Mouse (Mus musculus): ENCODE data around the gene S1pr5. TPM values are rescaled to one million over a fixed set of nuclear protein-coding genes. Genes with fewer than 3 reads are reported as not detected.
A peak's percentile ranks its signal among the peaks of the same experiment; 100 is the strongest.
"Not testable (repeated sequence)": the region's sequence is repeated elsewhere in the genome, so short reads cannot be mapped to it uniquely, and the experiment has no call there.

S1pr5 gene
- polyA plus RNA-seq, 1 experiment from 2014 or later: not detected

- peaks cover 99% of the 10 kb centered on the region for H3K36me3 ChIP-seq (ENCODE audit: inconsistent target)
- H3K27ac ChIP-seq: no peak overlapping the region
- no peaks in the 10 kb centered on the region for H3K79me2 ChIP-seq (ENCODE audit: inconsistent target)
- 88% methylated on average over 7 of the region's 7 CpGs for WGBS (ENCODE audit: missing documents)
- H3K4me3 ChIP-seq (ENCODE audit: inconsistent target): no peak overlapping the region
Observed at GRCm38 (mm10) chr9:21275013-21275710, 26.9 kb upstream of the S1pr5 start.

- H3K4me3 ChIP-seq (ENCODE audit: inconsistent target): no peak overlapping the region
- no peaks in the 10 kb centered on the region for H3K79me2 ChIP-seq (ENCODE audit: inconsistent target)
- H3K27ac ChIP-seq: no peak overlapping the region
- whole genome bisulfite sequencing (ENCODE audit: missing documents): 98% methylated on average over 3 of the region's 3 CpGs
- H3K36me3 ChIP-seq (ENCODE audit: inconsistent target): peaks cover 99% of the 10 kb centered on the region
Observed at GRCm38 (mm10) chr9:21274336-21274735, 26.1 kb upstream of the S1pr5 start.

GRCm38 (mm10) chr9:21273520-21274228 lies 25.4 kb upstream of the S1pr5 start:
- Histone ChIP-seq H3K27ac (no peak overlapping the region), H3K4me3 (ENCODE audit: inconsistent target) (no peak overlapping the region), H3K79me2 (ENCODE audit: inconsistent target) (no peaks in the 10 kb centered on the region), H3K36me3 (ENCODE audit: inconsistent target) (peaks cover 97% of the 10 kb centered on the region)
- WGBS (ENCODE audit: missing documents): 95% methylated on average over 7 of the region's 7 CpGs

- Histone ChIP-seq H3K79me2 (ENCODE audit: inconsistent target) (no peaks in the 10 kb centered on the region), H3K4me3 (ENCODE audit: inconsistent target) (no peak overlapping the region), H3K27ac (no peak overlapping the region), H3K36me3 (ENCODE audit: inconsistent target) (peaks cover 97% of the 10 kb centered on the region)
- 88% methylated on average over 8 of the region's 8 CpGs for WGBS (ENCODE audit: missing documents)
Observed at GRCm38 (mm10) chr9:21273094-21273493, 24.9 kb upstream of the S1pr5 start.

GRCm38 (mm10) chr9:21272391-21272790 lies 24.1 kb upstream of the S1pr5 start:
- Histone ChIP-seq H3K79me2 (ENCODE audit: inconsistent target) (no peaks in the 10 kb centered on the region; the same call in 1 of the 2 replicates), H3K36me3 (ENCODE audit: inconsistent target) (peaks cover 94% of the 10 kb centered on the region), H3K4me3 (ENCODE audit: inconsistent target) (no peak overlapping the region), H3K27ac (no peak overlapping the region)
- 90% methylated on average over 7 of the region's 9 CpGs for WGBS (ENCODE audit: missing documents)

GRCm38 (mm10) chr9:21269590-21269989 lies 21.3 kb upstream of the S1pr5 start:
- Histone ChIP-seq H3K36me3 (ENCODE audit: inconsistent target) (peaks cover 66% of the 10 kb centered on the region), H3K79me2 (ENCODE audit: inconsistent target) (peaks cover 20% of the 10 kb centered on the region)
- H3K27ac ChIP-seq; H3K4me3 ChIP-seq (ENCODE audit: inconsistent target): not testable (repeated sequence)
- 87% methylated on average over 5 of the region's 5 CpGs for WGBS (ENCODE audit: missing documents)

- Histone ChIP-seq H3K27ac (no peak overlapping the region), H3K36me3 (ENCODE audit: inconsistent target) (peaks cover 54% of the 10 kb centered on the region), H3K4me3 (ENCODE audit: inconsistent target) (no peak overlapping the region), H3K79me2 (ENCODE audit: inconsistent target) (peaks cover 20% of the 10 kb centered on the region)
- WGBS (ENCODE audit: missing documents): 96% methylated on average over 16 of the region's 16 CpGs
Observed at GRCm38 (mm10) chr9:21268305-21268704, 20.1 kb upstream of the S1pr5 start.

GRCm38 (mm10) chr9:21266889-21267288 lies 18.6 kb upstream of the S1pr5 start:
- Histone ChIP-seq H3K79me2 (ENCODE audit: inconsistent target) (peaks cover 20% of the 10 kb centered on the region), H3K4me3 (ENCODE audit: inconsistent target) (no peak overlapping the region), H3K27ac (no peak overlapping the region), H3K36me3 (ENCODE audit: inconsistent target) (peaks cover 40% of the 10 kb centered on the region; the same call in 1 of the 2 replicates)
- WGBS (ENCODE audit: missing documents): 90% methylated on average over 5 of the region's 5 CpGs

- Histone ChIP-seq H3K79me2 (ENCODE audit: inconsistent target) (peaks cover 20% of the 10 kb centered on the region), H3K4me3 (ENCODE audit: inconsistent target) (peak overlapping the region; percentile 78), H3K36me3 (ENCODE audit: inconsistent target) (peaks cover 27% of the 10 kb centered on the region; the same call in 1 of the 2 replicates), H3K27ac (no peak overlapping the region; the same call in 1 of the 2 replicates)
- WGBS (ENCODE audit: missing documents): 8% methylated on average over 11 of the region's 11 CpGs
Observed at GRCm38 (mm10) chr9:21265611-21266010, 17.4 kb upstream of the S1pr5 start.

- WGBS (ENCODE audit: missing documents): under 1% methylated on average over 41 of the region's 49 CpGs
- peaks cover 20% of the 10 kb centered on the region for H3K79me2 ChIP-seq (ENCODE audit: inconsistent target)
- peak within 1 kb of the TSS; percentile 78 for H3K4me3 ChIP-seq (ENCODE audit: inconsistent target)
- peak within 1 kb of the TSS; percentile 12; the same call in 1 of the 2 replicates for H3K27ac ChIP-seq
- peaks cover 22% of the 10 kb centered on the region; the same call in 1 of the 2 replicates for H3K36me3 ChIP-seq (ENCODE audit: inconsistent target)
Observed at GRCm38 (mm10) chr9:21265000-21265561, 16.8 kb upstream of the S1pr5 start, which contains the start of gene Atg4d. Gene Atg4d (plus strand): TSS chr9:21265293.

GRCm38 (mm10) chr9:21264272-21264999 lies 16.2 kb upstream of the S1pr5 start:
- Histone ChIP-seq H3K36me3 (ENCODE audit: inconsistent target) (peaks cover 15% of the 10 kb centered on the region; the same call in 1 of the 2 replicates), H3K79me2 (ENCODE audit: inconsistent target) (peaks cover 20% of the 10 kb centered on the region), H3K27ac (0 out of 2 replicates have a peak overlapping the region, but pooled peaks have one; percentile 12), H3K4me3 (ENCODE audit: inconsistent target) (peak overlapping the region; percentile 78)
- 66% methylated on average over 17 of the region's 17 CpGs for whole genome bisulfite sequencing (ENCODE audit: missing documents)

GRCm38 (mm10) chr9:21261831-21262230 lies 13.6 kb upstream of the S1pr5 start:
- Histone ChIP-seq H3K4me3 (ENCODE audit: inconsistent target) (no peak overlapping the region), H3K27ac (0 out of 2 replicates have a peak overlapping the region, but pooled peaks have one; percentile 12), H3K36me3 (ENCODE audit: inconsistent target) (no peaks in the 10 kb centered on the region), H3K79me2 (ENCODE audit: inconsistent target) (peaks cover 15% of the 10 kb centered on the region)
- 9% methylated on average over 2 of the region's 2 CpGs for WGBS (ENCODE audit: missing documents)

GRCm38 (mm10) chr9:21260491-21261040 lies 12.3 kb upstream of the S1pr5 start:
- Histone ChIP-seq H3K79me2 (ENCODE audit: inconsistent target) (peaks cover 2% of the 10 kb centered on the region), H3K4me3 (ENCODE audit: inconsistent target) (no peak overlapping the region), H3K36me3 (ENCODE audit: inconsistent target) (no peaks in the 10 kb centered on the region), H3K27ac (no peak overlapping the region)
- 63% methylated on average over 6 of the region's 6 CpGs for WGBS (ENCODE audit: missing documents)

GRCm38 (mm10) chr9:21256349-21256748 lies 8.1 kb upstream of the S1pr5 start:
- H3K36me3 ChIP-seq (ENCODE audit: inconsistent target); H3K79me2 ChIP-seq (ENCODE audit: inconsistent target); H3K4me3 ChIP-seq (ENCODE audit: inconsistent target); H3K27ac ChIP-seq: not testable (repeated sequence)
- 98% methylated on average over 4 of the region's 4 CpGs for WGBS (ENCODE audit: missing documents)

Data from macrophage (primary cell).